Mouse (Mus musculus): ENCODE data around the gene Runx2. TPM values are rescaled to one million over a fixed set of nuclear protein-coding genes. Genes with fewer than 3 reads are reported as not detected.

The Runx2 gene
- polyA plus RNA-seq, 1 experiment from 2014 or later, result 0.21 TPM

- no peak for ATAC-seq (ENCODE audit: extremely low read depth, insufficient number of reproducible peaks, low FRiP score, low TSS enrichment)
- 0 out of 2 replicates have a peak, but pooled peaks cover 8% of the 10 kb centered on the region for H3K27me3 ChIP-seq (replicated peaks)
- no peak overlapping the region for H3K4me2 ChIP-seq
Observed at GRCm38 (mm10) chr17:44554941-44555340, 259.7 kb downstream of the Runx2 start.

GRCm38 (mm10) chr17:44549551-44549950 is 265.0 kb downstream of the Runx2 start:
- H3K27ac ChIP-seq (replicated peaks), result no peak overlapping the region
- no peak overlapping the region for H3K4me3 ChIP-seq
- H3K27me3 ChIP-seq (replicated peaks), result peaks cover 31% of the 10 kb centered on the region
- no peak for ATAC-seq (ENCODE audit: extremely low read depth, insufficient number of reproducible peaks, low FRiP score, low TSS enrichment)
- no peaks in the 10 kb centered on the region for H3K9me3 ChIP-seq
- H3K9ac ChIP-seq, result no peak overlapping the region
- 53% methylated on average over 2 of the region's 2 CpGs for WGBS
- peaks cover 12% of the 10 kb centered on the region for H3K4me1 ChIP-seq
- no peak overlapping the region for H3K4me2 ChIP-seq
- H3K36me3 ChIP-seq, result no peaks in the 10 kb centered on the region

More at GRCm38 (mm10) chr17:44554941-44555340, 259.7 kb downstream of the Runx2 start:
- H3K27ac ChIP-seq (replicated peaks), result no peak overlapping the region
- no peak overlapping the region for H3K9ac ChIP-seq
- no peaks in the 10 kb centered on the region for H3K4me1 ChIP-seq
- WGBS, result 70% methylated on average over 4 of the region's 4 CpGs
- H3K36me3 ChIP-seq, result no peaks in the 10 kb centered on the region
- H3K4me3 ChIP-seq, result no peak overlapping the region
- no peaks in the 10 kb centered on the region for H3K9me3 ChIP-seq

GRCm38 (mm10) chr17:44547922-44548321 is 266.7 kb downstream of the Runx2 start:
- Histone ChIP-seq H3K4me2 (no peak overlapping the region), H3K27me3 (replicated peaks) (peaks cover 31% of the 10 kb centered on the region), H3K9ac (no peak overlapping the region), H3K4me1 (peaks cover 12% of the 10 kb centered on the region), H3K27ac (replicated peaks) (no peak overlapping the region), H3K9me3 (no peaks in the 10 kb centered on the region), H3K4me3 (no peak overlapping the region), H3K36me3 (no peaks in the 10 kb centered on the region)
- ATAC-seq (ENCODE audit: extremely low read depth, insufficient number of reproducible peaks, low FRiP score, low TSS enrichment), result no peak
- 65% methylated on average over 4 of the region's 4 CpGs for WGBS

GRCm38 (mm10) chr17:44546801-44547200 is 267.8 kb downstream of the Runx2 start:
- no peak overlapping the region for H3K27ac ChIP-seq (replicated peaks)
- WGBS, result 17% methylated on average over 8 of the region's 8 CpGs
- ATAC-seq (ENCODE audit: extremely low read depth, insufficient number of reproducible peaks, low FRiP score, low TSS enrichment), result no peak
- no peaks in the 10 kb centered on the region for H3K36me3 ChIP-seq
- H3K4me3 ChIP-seq, result no peak overlapping the region
- no peak overlapping the region for H3K4me2 ChIP-seq
- H3K9ac ChIP-seq, result no peak overlapping the region
- H3K9me3 ChIP-seq, result no peaks in the 10 kb centered on the region
- H3K27me3 ChIP-seq (replicated peaks), result peaks cover 31% of the 10 kb centered on the region
- peaks cover 12% of the 10 kb centered on the region for H3K4me1 ChIP-seq

GRCm38 (mm10) chr17:44545141-44545813 is 269.3 kb downstream of the Runx2 start:
- Histone ChIP-seq H3K9me3 (no peaks in the 10 kb centered on the region), H3K4me3 (no peak overlapping the region), H3K4me1 (peaks cover 12% of the 10 kb centered on the region), H3K36me3 (no peaks in the 10 kb centered on the region), H3K27ac (replicated peaks) (no peak overlapping the region), H3K4me2 (peak overlapping the region; percentile 39), H3K27me3 (replicated peaks) (peaks cover 41% of the 10 kb centered on the region), H3K9ac (no peak overlapping the region)
- ATAC-seq (ENCODE audit: extremely low read depth, insufficient number of reproducible peaks, low FRiP score, low TSS enrichment), result no peak
- WGBS, result 43% methylated on average over 14 of the region's 14 CpGs

GRCm38 (mm10) chr17:44542706-44543105 is 271.9 kb downstream of the Runx2 start:
- ATAC-seq (ENCODE audit: extremely low read depth, insufficient number of reproducible peaks, low FRiP score, low TSS enrichment), result no peak
- Histone ChIP-seq H3K36me3 (no peaks in the 10 kb centered on the region), H3K27ac (replicated peaks) (no peak overlapping the region), H3K4me3 (no peak overlapping the region), H3K4me2 (no peak overlapping the region), H3K4me1 (peaks cover 12% of the 10 kb centered on the region), H3K9me3 (no peaks in the 10 kb centered on the region), H3K27me3 (replicated peaks) (peaks cover 46% of the 10 kb centered on the region), H3K9ac (no peak overlapping the region)
- 76% methylated on average over 3 of the region's 3 CpGs for WGBS

- H3K4me2 ChIP-seq, result no peak overlapping the region
- no peak overlapping the region for H3K9ac ChIP-seq
- no peaks in the 10 kb centered on the region for H3K36me3 ChIP-seq
- peaks cover 4% of the 10 kb centered on the region; the same call in 1 of the 2 replicates for H3K4me1 ChIP-seq
- H3K27ac ChIP-seq (replicated peaks), result no peak overlapping the region
- no peak for ATAC-seq (ENCODE audit: extremely low read depth, insufficient number of reproducible peaks, low FRiP score, low TSS enrichment)
- H3K9me3 ChIP-seq, result no peaks in the 10 kb centered on the region
- peaks cover 33% of the 10 kb centered on the region for H3K27me3 ChIP-seq (replicated peaks)
- WGBS, result 19% methylated on average over 5 of the region's 5 CpGs
- H3K4me3 ChIP-seq, result no peak overlapping the region
Observed at GRCm38 (mm10) chr17:44540699-44541098, 273.9 kb downstream of the Runx2 start.

- H3K9me3 ChIP-seq, result no peaks in the 10 kb centered on the region
- ATAC-seq (ENCODE audit: extremely low read depth, insufficient number of reproducible peaks, low FRiP score, low TSS enrichment), result no peak
- H3K4me1 ChIP-seq, result no peaks in the 10 kb centered on the region
Observed at GRCm38 (mm10) chr17:44538921-44539320, 275.7 kb downstream of the Runx2 start.

GRCm38 (mm10) chr17:44530000-44530399 is 284.6 kb downstream of the Runx2 start:
- peaks cover 11% of the 10 kb centered on the region for H3K4me1 ChIP-seq
- H3K4me2 ChIP-seq, result no peak overlapping the region
- no peaks in the 10 kb centered on the region for H3K36me3 ChIP-seq
- H3K4me3 ChIP-seq, result no peak overlapping the region
- ATAC-seq (ENCODE audit: extremely low read depth, insufficient number of reproducible peaks, low FRiP score, low TSS enrichment), result no peak; the same call in 1 of the 2 replicates
- no peak overlapping the region for H3K27ac ChIP-seq (replicated peaks)
- no peaks in the 10 kb centered on the region for H3K9me3 ChIP-seq
- WGBS, result 65% methylated on average over 6 of the region's 6 CpGs
- H3K27me3 ChIP-seq (replicated peaks), result no peaks in the 10 kb centered on the region
- no peak overlapping the region for H3K9ac ChIP-seq

More at GRCm38 (mm10) chr17:44538921-44539320, 275.7 kb downstream of the Runx2 start:
- H3K9ac ChIP-seq, result no peak overlapping the region
- no peak overlapping the region for H3K4me3 ChIP-seq
- no peaks in the 10 kb centered on the region for H3K36me3 ChIP-seq
- peaks cover 30% of the 10 kb centered on the region for H3K27me3 ChIP-seq (replicated peaks)
- H3K27ac ChIP-seq (replicated peaks), result no peak overlapping the region
- no peak overlapping the region for H3K4me2 ChIP-seq
- 57% methylated on average over 11 of the region's 11 CpGs for WGBS

- ATAC-seq (ENCODE audit: extremely low read depth, insufficient number of reproducible peaks, low FRiP score, low TSS enrichment), result no peak
Observed at GRCm38 (mm10) chr17:44528617-44529016, 286.0 kb downstream of the Runx2 start.

GRCm38 (mm10) chr17:44524146-44524545 is 290.5 kb downstream of the Runx2 start:
- no peak overlapping the region for H3K27ac ChIP-seq (replicated peaks)
- H3K4me1 ChIP-seq, result peaks cover 9% of the 10 kb centered on the region
- H3K36me3 ChIP-seq, result no peaks in the 10 kb centered on the region
- 76% methylated on average over 1 of the region's 1 CpGs for WGBS
- no peaks in the 10 kb centered on the region for H3K27me3 ChIP-seq (replicated peaks)
- no peaks in the 10 kb centered on the region for H3K9me3 ChIP-seq
- no peak overlapping the region for H3K9ac ChIP-seq
- no peak overlapping the region for H3K4me2 ChIP-seq
- ATAC-seq (ENCODE audit: extremely low read depth, insufficient number of reproducible peaks, low FRiP score, low TSS enrichment), result no peak
- no peak overlapping the region for H3K4me3 ChIP-seq

More at GRCm38 (mm10) chr17:44528617-44529016, 286.0 kb downstream of the Runx2 start:
- H3K27me3 ChIP-seq (replicated peaks), result no peaks in the 10 kb centered on the region
- H3K9me3 ChIP-seq, result no peaks in the 10 kb centered on the region
- H3K4me1 ChIP-seq, result peaks cover 11% of the 10 kb centered on the region
- H3K36me3 ChIP-seq, result no peaks in the 10 kb centered on the region
- H3K4me3 ChIP-seq, result no peak overlapping the region
- WGBS, result 32% methylated on average over 4 of the region's 4 CpGs
- H3K4me2 ChIP-seq, result no peak overlapping the region
- H3K9ac ChIP-seq, result no peak overlapping the region
- no peak overlapping the region for H3K27ac ChIP-seq (replicated peaks)

- Histone ChIP-seq H3K36me3 (no peaks in the 10 kb centered on the region), H3K4me3 (no peak overlapping the region), H3K27me3 (replicated peaks) (no peaks in the 10 kb centered on the region), H3K4me2 (no peak overlapping the region), H3K27ac (replicated peaks) (no peak overlapping the region), H3K9ac (no peak overlapping the region), H3K9me3 (no peaks in the 10 kb centered on the region), H3K4me1 (no peaks in the 10 kb centered on the region)
- ATAC-seq (ENCODE audit: extremely low read depth, insufficient number of reproducible peaks, low FRiP score, low TSS enrichment), result no peak
- 74% methylated on average over 5 of the region's 5 CpGs for WGBS
Observed at GRCm38 (mm10) chr17:44522906-44523305, 291.7 kb downstream of the Runx2 start.

Measured in heart, embryonic 13.5 days (tissue).